Mouse (Mus musculus): ENCODE measurements around the gene Pcdh17.

Pcdh17 gene

GRCm38 (mm10) chr14:84477411-84477810 is 34.0 kb downstream of the Pcdh17 start:
- DNase-seq (ENCODE audit: low read depth), result no peak

- DNase-seq (ENCODE audit: low read depth), result no peak
These were observed 37.2 kb downstream of the Pcdh17 start for GRCm38 (mm10) chr14:84480546-84480945.

- DNase-seq (ENCODE audit: low read depth), result no peak
These were observed 41.0 kb downstream of the Pcdh17 start for GRCm38 (mm10) chr14:84484350-84484749.

GRCm38 (mm10) chr14:84511010-84511409 is 67.6 kb downstream of the Pcdh17 start:
- no peak for DNase-seq (ENCODE audit: low read depth)

DNA sequence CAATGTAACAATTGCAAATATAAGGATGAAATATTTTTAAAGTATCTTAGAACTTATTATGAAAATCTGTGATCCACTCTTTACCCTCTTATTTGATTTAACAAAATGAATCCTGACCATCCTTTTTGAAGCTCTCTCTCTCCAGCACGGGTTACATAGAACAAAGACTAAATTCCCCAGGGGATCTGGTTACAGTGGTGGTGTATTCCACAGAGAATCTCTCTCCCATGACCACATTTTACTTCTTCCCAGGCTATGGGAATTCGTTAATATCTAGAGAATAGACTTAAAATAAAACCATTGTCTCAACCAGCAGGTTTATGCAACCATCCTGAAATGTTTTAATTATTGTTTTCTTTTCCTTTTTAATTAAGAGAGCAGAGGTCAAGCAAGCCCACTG is 89.0 kb downstream of the Pcdh17 start:
- DNase-seq (ENCODE audit: low read depth), result no peak

- no peak for DNase-seq (ENCODE audit: low read depth)
These were observed 91.9 kb downstream of the Pcdh17 start for GRCm38 (mm10) chr14:84535264-84535663.

- no peak for DNase-seq (ENCODE audit: low read depth)
These were observed 98.5 kb downstream of the Pcdh17 start for GRCm38 (mm10) chr14:84541838-84542237.

DNA sequence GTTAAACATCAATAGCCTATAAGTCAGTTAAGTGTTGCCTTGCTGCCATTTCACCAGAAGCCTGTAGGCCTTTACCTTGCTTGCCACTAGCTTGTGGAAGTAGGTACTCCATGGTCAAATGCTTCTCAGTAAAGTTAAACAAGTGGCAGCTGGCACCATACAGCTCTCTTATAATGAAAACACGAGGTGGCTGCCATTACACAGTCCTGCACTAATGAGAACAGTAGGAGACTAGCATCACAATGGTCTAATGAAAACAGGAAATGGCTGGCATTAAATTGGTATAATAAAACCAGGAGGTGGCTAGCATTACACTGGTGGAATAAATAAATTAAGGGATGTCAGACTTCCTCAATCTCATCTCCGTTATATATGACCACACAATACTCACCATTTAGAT is 102.6 kb downstream of the Pcdh17 start:
- no peak for DNase-seq (ENCODE audit: low read depth)

DNA sequence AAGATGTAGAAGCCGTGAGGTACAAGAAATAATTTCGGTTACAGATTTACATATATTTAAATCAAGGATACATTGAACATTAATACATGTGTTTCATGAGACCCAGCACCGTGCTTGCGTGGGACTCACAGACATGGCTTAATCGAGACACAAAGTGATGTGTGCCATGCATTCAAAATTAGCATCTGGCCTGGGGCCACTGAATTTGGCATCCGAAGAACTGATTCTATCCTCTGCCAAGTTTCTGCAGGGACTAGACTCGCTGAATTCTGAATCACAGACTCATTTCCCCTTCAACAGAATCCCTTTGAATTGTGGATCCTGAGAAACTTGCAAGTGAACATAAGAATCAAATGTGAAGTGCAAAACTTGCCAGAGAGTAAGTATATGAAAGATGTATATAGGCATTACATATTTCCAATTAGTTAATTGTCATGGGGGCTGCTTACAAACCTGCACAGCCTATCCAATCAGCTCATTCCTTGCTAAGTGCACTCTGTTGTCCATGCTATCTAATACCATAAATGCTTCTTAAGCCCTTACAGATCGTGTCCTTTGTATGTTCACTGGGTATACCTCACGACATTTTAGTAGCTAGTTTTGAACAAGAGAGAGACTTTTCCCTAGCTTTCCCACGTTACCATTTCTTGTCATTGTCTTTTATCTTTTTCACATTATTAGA is 104.3 kb downstream of the Pcdh17 start:
- no peak for DNase-seq (ENCODE audit: low read depth)

- DNase-seq (ENCODE audit: low read depth), result no peak
These were observed 108.2 kb downstream of the Pcdh17 start for GRCm38 (mm10) chr14:84551546-84551945.

DNA sequence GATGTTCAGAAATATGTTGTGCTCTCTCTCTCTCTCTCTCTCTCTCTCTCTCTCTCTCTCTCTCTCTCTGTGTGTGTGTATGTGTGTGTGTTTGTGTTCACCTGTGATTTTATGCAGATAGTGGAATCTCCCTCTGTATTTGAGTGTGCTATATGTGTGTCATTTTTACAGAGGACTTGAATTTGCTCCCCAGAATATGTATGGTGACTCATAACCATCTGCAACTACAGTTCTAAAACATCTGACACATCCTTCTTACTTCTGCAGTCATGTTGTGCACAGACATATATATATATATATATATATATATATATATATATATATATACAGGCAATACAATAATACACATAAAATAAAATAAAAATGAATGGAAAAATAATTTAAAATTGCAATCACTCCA is 127.7 kb downstream of the Pcdh17 start:
- DNase-seq (ENCODE audit: low read depth), result no peak

Measured in NIH3T3 (cell line).